Mouse (Mus musculus) MEL (cell line): Measurements from ENCODE around the gene Lmbr1. TPM values are rescaled to one million over a fixed set of nuclear protein-coding genes. Genes with fewer than 3 reads are reported as not detected.

Source experiments
- DNase-seq: peaks from one replicate; pipeline ENCODE4 v3.0.0; 2011; ENCODE audit warnings: low read depth, low spot score
- H3K27ac ChIP-seq: 2 replicates; pipeline ENCODE4 v1.5.1; 2012; ENCODE audit warnings: low read depth, mild to moderate bottlenecking, control low read depth, low read length, moderate library complexity; ENCODE audit not compliant: control insufficient read depth
- H3K27me3 ChIP-seq, 2 experiments: fragments of 150-350 bp in 1 of 2; sonication (generic) in 1 of 2; 2 replicates each; pipeline ENCODE4 v1.6.1; 2012; ENCODE audit warnings: low read length in 2 of 2, mild to moderate bottlenecking in 2 of 2, improper control_type of control experiment in 1 of 2, moderate library complexity in 1 of 2; ENCODE audit not compliant: insufficient read depth in 2 of 2, control insufficient read depth in 1 of 2
- H3K36me3 ChIP-seq, 2 experiments: 2 replicates each; pipeline ENCODE4 v1.6.1; 2012 to 2014; ENCODE audit warnings: low read length in 2 of 2, improper control_type of control experiment in 1 of 2, inconsistent platforms in 1 of 2, mild to moderate bottlenecking in 1 of 2; ENCODE audit not compliant: insufficient read depth in 2 of 2, control insufficient read depth in 1 of 2
- H3K4me1 ChIP-seq, 2 experiments: fragments of 150-350 bp in 1 of 2; sonication (generic) in 1 of 2; 2 replicates each; pipeline ENCODE4 v1.6.1; 2012; ENCODE audit warnings: low read length in 2 of 2, improper control_type of control experiment in 1 of 2, mild to moderate bottlenecking in 1 of 2; ENCODE audit not compliant: insufficient read depth in 2 of 2, control insufficient read depth in 1 of 2
- H3K4me3 ChIP-seq, 2 experiments: fragments of 150-350 bp in 1 of 2; sonication (generic) in 1 of 2; 2 replicates each; pipeline ENCODE4 v1.5.1; 2012; ENCODE audit warnings: low read depth in 2 of 2, low read length in 2 of 2, mild to moderate bottlenecking in 2 of 2, moderate library complexity in 2 of 2, control low read depth in 1 of 2, improper control_type of control experiment in 1 of 2; ENCODE audit not compliant: control insufficient read depth in 1 of 2, insufficient read depth in 1 of 2
- H3K79me2 ChIP-seq: 2 replicates; pipeline ENCODE4 v1.6.1; 2012; ENCODE audit warnings: mild to moderate bottlenecking, low read length, moderate library complexity; ENCODE audit not compliant: control insufficient read depth, poor library complexity, insufficient read depth
- H3K9ac ChIP-seq: 2 replicates; pipeline ENCODE4 v1.6.1; 2012; ENCODE audit warnings: low read depth, mild to moderate bottlenecking, control low read depth, low read length, moderate library complexity; ENCODE audit not compliant: control insufficient read depth, poor library complexity, severe bottlenecking
- H3K9me3 ChIP-seq: fragments of 150-350 bp; sonication (generic); replicated peaks from 2 replicates; pipeline ENCODE4 v1.6.1; 2012; ENCODE audit warnings: mild to moderate bottlenecking, low read length, improper control_type of control experiment, moderate library complexity; ENCODE audit not compliant: insufficient read depth
- BHLHE40 ChIP-seq: IDR thresholded peaks from 2 replicates; pipeline ENCODE4 v1.6.1; 2012; ENCODE audit warnings: low read depth, mild to moderate bottlenecking, inconsistent platforms, low read length, improper control_type of control experiment, borderline replicate concordance
- CHD1 ChIP-seq: IDR thresholded peaks from 2 replicates; pipeline ENCODE4 v1.6.1; 2012; ENCODE audit warnings: low read depth, mild to moderate bottlenecking, inconsistent platforms, low read length, improper control_type of control experiment
- CHD2 ChIP-seq: IDR thresholded peaks from 2 replicates; pipeline ENCODE4 v1.6.1; 2011; ENCODE audit warnings: low read length, improper control_type of control experiment
- CTCF ChIP-seq, 3 experiments: IDR thresholded peaks in 2 of 3; conservative IDR thresholded peaks in 1 of 3; 2 replicates each; pipeline ENCODE4 v1.5.1; 2011 to 2012; ENCODE audit warnings: low read length in 3 of 3, low read depth in 2 of 3, mild to moderate bottlenecking in 2 of 3, improper control_type of control experiment in 1 of 3, inconsistent platforms in 1 of 3, mixed read lengths in 1 of 3, moderate library complexity in 1 of 3; ENCODE audit not compliant: control insufficient read depth in 1 of 3, insufficient read depth in 1 of 3, poor library complexity in 1 of 3, severe bottlenecking in 1 of 3
- EP300 ChIP-seq, 2 experiments: IDR thresholded peaks; 2 replicates each; pipeline ENCODE4 v1.6.1; 2011; ENCODE audit warnings: improper control_type of control experiment in 2 of 2, low read length in 2 of 2, low read depth in 1 of 2, mild to moderate bottlenecking in 1 of 2
- GATA1 ChIP-seq: IDR thresholded peaks from 2 replicates; pipeline ENCODE4 v1.6.1; 2011; ENCODE audit warnings: low read depth, low read length, improper control_type of control experiment
- HCFC1 ChIP-seq: IDR thresholded peaks from 2 replicates; pipeline ENCODE4 v1.6.1; 2012; ENCODE audit warnings: low read depth, mild to moderate bottlenecking, inconsistent platforms, low read length, improper control_type of control experiment, moderate library complexity
- MAX ChIP-seq: IDR thresholded peaks from 2 replicates; pipeline ENCODE4 v1.6.1; 2011; ENCODE audit warnings: low read length, improper control_type of control experiment
- MXI1 ChIP-seq: IDR thresholded peaks from 2 replicates; pipeline ENCODE4 v1.6.1; 2011; ENCODE audit warnings: mild to moderate bottlenecking, low read depth, low read length, improper control_type of control experiment
- MYB ChIP-seq: IDR thresholded peaks from 2 replicates; pipeline ENCODE4 v1.6.1; 2011; ENCODE audit warnings: mild to moderate bottlenecking, low read depth, low read length, improper control_type of control experiment
- POLR2A ChIP-seq, 2 experiments: IDR thresholded peaks; 2 replicates each; pipeline ENCODE4 v1.6.1; 2011 to 2012; ENCODE audit warnings: low read length in 2 of 2, mild to moderate bottlenecking in 2 of 2, control low read depth in 1 of 2, improper control_type of control experiment in 1 of 2, low read depth in 1 of 2, moderate library complexity in 1 of 2; ENCODE audit not compliant: control insufficient read depth in 1 of 2, insufficient read depth in 1 of 2, poor library complexity in 1 of 2
- POLR2AphosphoS2 ChIP-seq: IDR thresholded peaks from 2 replicates; pipeline ENCODE4 v1.6.1; 2011; ENCODE audit warnings: low read length, improper control_type of control experiment
- RAD21 ChIP-seq: IDR thresholded peaks from 2 replicates; pipeline ENCODE4 v1.6.1; 2011; ENCODE audit warnings: mild to moderate bottlenecking, low read depth, low read length, improper control_type of control experiment
- RCOR1 ChIP-seq: IDR thresholded peaks from 2 replicates; pipeline ENCODE4 v1.6.1; 2012; ENCODE audit warnings: low read depth, mild to moderate bottlenecking, inconsistent platforms, low read length, improper control_type of control experiment
- SMC3 ChIP-seq: IDR thresholded peaks from 2 replicates; pipeline ENCODE4 v1.6.1; 2011; ENCODE audit warnings: low read depth, low read length, improper control_type of control experiment
- TAL1 ChIP-seq: IDR thresholded peaks from 2 replicates; pipeline ENCODE4 v1.6.1; 2012; ENCODE audit warnings: mild to moderate bottlenecking, inconsistent platforms, low read length, moderate library complexity, mixed read lengths
- UBTF ChIP-seq: IDR thresholded peaks from 2 replicates; pipeline ENCODE4 v1.6.1; 2012; ENCODE audit warnings: low read depth, mild to moderate bottlenecking, inconsistent platforms, low read length, improper control_type of control experiment, moderate library complexity, borderline replicate concordance; ENCODE audit not compliant: insufficient read depth
- ZC3H11A ChIP-seq: IDR thresholded peaks from 2 replicates; pipeline ENCODE4 v1.6.1; 2012; ENCODE audit warnings: low read depth, mild to moderate bottlenecking, inconsistent platforms, low read length, improper control_type of control experiment
- ZMIZ1 ChIP-seq: IDR thresholded peaks from 2 replicates; pipeline ENCODE4 v1.6.1; 2012; ENCODE audit warnings: low read depth, mild to moderate bottlenecking, inconsistent platforms, low read length, improper control_type of control experiment, moderate library complexity
- ZNF384 ChIP-seq: IDR thresholded peaks from 2 replicates; pipeline ENCODE4 v1.6.1; 2012; ENCODE audit warnings: low read depth, mild to moderate bottlenecking, inconsistent platforms, low read length, improper control_type of control experiment
- polyA plus RNA-seq, 2 experiments: library from polyadenylated mRNA; stranded (reverse) in 1 of 2; unstranded in 1 of 2; fragments of >175 nt in 1 of 2; fragments of >200 nt in 1 of 2; gene quantifications; 2 replicates each; pipeline versions ENCODE4 v1.2.1 to v1.2.4; 2012; ENCODE audit warnings: low replicate concordance in 2 of 2, low read depth in 1 of 2; ENCODE audit not compliant: insufficient read length in 2 of 2, insufficient read depth in 1 of 2, missing spikeins in 1 of 2
- total RNA-seq: library from RNA; depleted of rRNA; stranded (reverse); fragments of 300-350 nt; gene quantifications from 2 replicates; pipeline ENCODE4 v1.2.3, GENCODE M21; 2012

Gene Lmbr1
- total and polyA plus RNA-seq, 3 experiments = not detected

GRCm38 (mm10) chr5:29388944-29389765, 11.0 kb upstream of the Lmbr1 start:
- Histone ChIP-seq H3K27me3 (peaks cover 5 to 8% of the 10 kb centered on the region in 2 experiments), H3K9me3 (no peaks in the 10 kb centered on the region), H3K79me2 (no peaks in the 10 kb centered on the region), H3K4me1 (no peaks in the 10 kb centered on the region), H3K27ac (no peak overlapping the region), H3K9ac (no peak overlapping the region), H3K36me3 (no peaks in the 10 kb centered on the region), H3K4me3 (no peak overlapping the region)
- peak; percentile 82 for TF ChIP-seq SMC3
- TF ChIP-seq CTCF (IDR thresholded peaks at IDR 0.05 in 2 of 3, conservative IDR thresholded peaks at IDR 0.05 in 1 of 3; ENCODE audit: control insufficient read depth in 1 of 3, insufficient read depth in 1 of 3, low read depth in 2 of 3, low read length in 3 of 3, poor library complexity in 1 of 3, severe bottlenecking in 1 of 3) = peak; percentile 96 to 99 (median 99)
- peak; percentile 41; the same call in 1 of the 2 replicates for TF ChIP-seq ZNF384
- TF ChIP-seq MYB = no peak
- peak; percentile 99 for TF ChIP-seq RAD21
- TF ChIP-seq ZC3H11A = peak; percentile 76
- peak; percentile 85 for DNase-seq

GRCm38 (mm10) chr5:29388181-29388943, 10.2 kb upstream of the Lmbr1 start:
- no peaks in the 10 kb centered on the region for H3K4me1 ChIP-seq
- TF ChIP-seq CHD2 (no peak), MXI1 (no peak), TAL1 (no peak), GATA1 (no peak), UBTF (no peak), EP300 (IDR thresholded peaks at IDR 0.05; ENCODE audit: low read depth in 1 of 2, low read length in 2 of 2) (no peak), CHD1 (no peak), BHLHE40 (no peak), MAX (no peak), HCFC1 (no peak), POLR2A (IDR thresholded peaks at IDR 0.05; ENCODE audit: control insufficient read depth in 1 of 2, insufficient read depth in 1 of 2, low read depth in 1 of 2, low read length in 2 of 2, poor library complexity in 1 of 2) (no peak), POLR2AphosphoS2 (no peak), SMC3 (no peak), RCOR1 (no peak), ZC3H11A (no peak), ZMIZ1 (no peak), CTCF (IDR thresholded peaks at IDR 0.05 in 2 of 3, conservative IDR thresholded peaks at IDR 0.05 in 1 of 3; ENCODE audit: control insufficient read depth in 1 of 3, insufficient read depth in 1 of 3, low read depth in 2 of 3, low read length in 3 of 3, poor library complexity in 1 of 3, severe bottlenecking in 1 of 3) (no peak), RAD21 (no peak)
- H3K36me3 ChIP-seq = no peaks in the 10 kb centered on the region
- no peak for DNase-seq
- no peak overlapping the region for H3K9ac ChIP-seq
- H3K79me2 ChIP-seq = no peaks in the 10 kb centered on the region
- H3K4me3 ChIP-seq = no peak overlapping the region
- H3K27me3 ChIP-seq = peaks cover 3 to 5% of the 10 kb centered on the region in 2 experiments; a peak in 3 of 4 replicates
- H3K9me3 ChIP-seq = no peaks in the 10 kb centered on the region
- H3K27ac ChIP-seq = no peak overlapping the region
